Mouse (Mus musculus): ENCODE data around the gene Tjp3.

DNA sequence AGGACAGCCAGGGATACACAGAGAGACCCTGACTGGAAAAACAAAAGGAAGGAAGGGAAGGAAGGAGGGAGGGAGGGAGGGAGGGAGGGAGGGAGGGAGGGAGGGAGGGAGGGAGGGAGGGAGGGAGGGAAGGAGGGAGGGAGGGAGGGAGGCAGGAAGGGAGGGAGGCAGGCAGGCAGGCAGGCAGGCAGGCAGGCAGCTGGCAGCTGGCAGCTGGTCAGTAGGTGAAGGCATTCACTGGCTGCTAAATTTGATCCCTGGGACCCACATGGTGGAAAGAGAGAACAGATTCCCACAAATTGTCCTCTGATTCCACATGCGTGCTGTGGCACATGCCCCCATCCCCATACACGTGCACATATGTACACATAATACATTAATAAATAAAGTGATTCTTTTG, 52.8 kb downstream of the Tjp3 start:
- TF ChIP-seq EP300 (optimal IDR thresholded peaks at IDR 0.05) (no peak), CTCF (IDR thresholded peaks at IDR 0.05; ENCODE audit: low read depth) (no peak)
